Mouse (Mus musculus) forebrain, embryonic 16.5 days (tissue): ENCODE data around the gene Smlr1. TPM values are rescaled to one million over a fixed set of nuclear protein-coding genes. Genes with fewer than 3 reads are reported as not detected.
A peak's percentile ranks its signal among the peaks of the same experiment; 100 is the strongest.

ENCODE experiments used
- ATAC-seq: fragments of 200-750 bp; cut with Nextera tagmentation; 2 replicates; pipeline ENCODE4 v1.8.0; 2017; ENCODE audit warnings: mild to moderate bottlenecking, moderate library complexity
- H3K27ac ChIP-seq: fragments of 300-500 bp; sonication (generic); 2 replicates; pipeline ENCODE4 v1.5.1; 2014; ENCODE audit warnings: low read length, control low read depth
- H3K27me3 ChIP-seq: fragments of 300-500 bp; sonication (generic); replicated peaks from 2 replicates; pipeline ENCODE4 v1.6.1; 2014; ENCODE audit warnings: low read length; ENCODE audit not compliant: control insufficient read depth, insufficient read depth
- H3K36me3 ChIP-seq: fragments of 300-500 bp; sonication (generic); 2 replicates; pipeline ENCODE4 v1.6.1; 2014; ENCODE audit not compliant: control insufficient read depth, insufficient read depth
- H3K4me1 ChIP-seq: fragments of 300-500 bp; sonication (generic); replicated peaks from 2 replicates; pipeline ENCODE4 v1.6.1; 2014; ENCODE audit warnings: low read length; ENCODE audit not compliant: control insufficient read depth, insufficient read depth
- H3K4me2 ChIP-seq: fragments of 300-500 bp; sonication (generic); 2 replicates; pipeline ENCODE4 v1.6.1; 2014; ENCODE audit warnings: mild to moderate bottlenecking, low read length, control low read depth
- H3K4me3 ChIP-seq: fragments of 300-500 bp; sonication (generic); replicated peaks from 2 replicates; pipeline ENCODE4 v1.5.1; 2014; ENCODE audit warnings: mild to moderate bottlenecking, low read length, control low read depth
- H3K9ac ChIP-seq: fragments of 300-500 bp; sonication (generic); replicated peaks from 2 replicates; pipeline ENCODE4 v1.6.1; 2014; ENCODE audit warnings: low read depth, low read length, control low read depth
- H3K9me3 ChIP-seq: fragments of 300-500 bp; sonication (generic); 2 replicates; pipeline ENCODE4 v1.6.1; 2016; ENCODE audit warnings: low read length; ENCODE audit not compliant: control insufficient read depth
- WGBS: fragments of 180-500 bp; shearing (Covaris S2); extraction: QIAGEN DNeasy Blood & Tissue Kit; methylation state at CpG from one replicate; pipeline ENCODE4 v1.1.7; 2014; 5-methylcytosine and 5-hydroxymethylcytosine counted together
- polyA plus RNA-seq: library from polyadenylated mRNA; unstranded; fragments of >200 nt; fragmentation: Nextera tagmentation; extraction: Ambion mirVana; gene quantifications from 2 replicates; pipeline ENCODE4 v1.2.1, GENCODE M21; 2015

Smlr1 gene
- polyA plus RNA-seq, 1 experiment from 2014 or later: not detected

GRCm38 (mm10) chr10:25519954-25520353, 16.1 kb downstream of the Smlr1 start:
- 58% methylated on average over 3 of the region's 3 CpGs for WGBS
- no peaks in the 10 kb centered on the region for H3K27me3 ChIP-seq
- no peak overlapping the region for H3K9ac ChIP-seq
- no peaks in the 10 kb centered on the region for H3K4me1 ChIP-seq
- H3K27ac ChIP-seq: no peak overlapping the region
- no peak overlapping the region for H3K4me3 ChIP-seq
- no peak for ATAC-seq
- no peaks in the 10 kb centered on the region for H3K9me3 ChIP-seq
- no peaks in the 10 kb centered on the region for H3K36me3 ChIP-seq
- no peak overlapping the region for H3K4me2 ChIP-seq

GRCm38 (mm10) chr10:25513821-25514220, 22.2 kb downstream of the Smlr1 start:
- no peak overlapping the region for H3K27ac ChIP-seq
- ATAC-seq: no peak
- 83% methylated on average over 1 of the region's 1 CpGs for WGBS

GRCm38 (mm10) chr10:25503250-25503649, 32.8 kb downstream of the Smlr1 start:
- Histone ChIP-seq H3K4me1 (no peaks in the 10 kb centered on the region), H3K4me3 (no peak overlapping the region), H3K27ac (no peak overlapping the region), H3K27me3 (no peaks in the 10 kb centered on the region), H3K36me3 (no peaks in the 10 kb centered on the region), H3K9ac (no peak overlapping the region), H3K4me2 (no peak overlapping the region), H3K9me3 (no peaks in the 10 kb centered on the region)
- 89% methylated on average over 5 of the region's 5 CpGs for WGBS
- ATAC-seq: no peak

More at GRCm38 (mm10) chr10:25513821-25514220, 22.2 kb downstream of the Smlr1 start:
- Histone ChIP-seq H3K4me3 (no peak overlapping the region), H3K9ac (no peak overlapping the region), H3K27me3 (no peaks in the 10 kb centered on the region), H3K36me3 (no peaks in the 10 kb centered on the region), H3K4me1 (no peaks in the 10 kb centered on the region), H3K4me2 (no peak overlapping the region), H3K9me3 (no peaks in the 10 kb centered on the region)

GRCm38 (mm10) chr10:25499323-25500071, 36.6 kb downstream of the Smlr1 start:
- Histone ChIP-seq H3K36me3 (no peaks in the 10 kb centered on the region), H3K4me2 (no peak overlapping the region), H3K27ac (no peak overlapping the region), H3K4me1 (no peaks in the 10 kb centered on the region), H3K4me3 (no peak overlapping the region), H3K9me3 (no peaks in the 10 kb centered on the region), H3K9ac (no peak overlapping the region), H3K27me3 (no peaks in the 10 kb centered on the region)
- ATAC-seq: no peak
- 57% methylated on average over 10 of the region's 10 CpGs for WGBS

- Histone ChIP-seq H3K4me3 (no peak overlapping the region), H3K9ac (no peak overlapping the region), H3K4me1 (no peaks in the 10 kb centered on the region), H3K27ac (no peak overlapping the region), H3K4me2 (no peak overlapping the region), H3K36me3 (no peaks in the 10 kb centered on the region), H3K9me3 (no peaks in the 10 kb centered on the region), H3K27me3 (no peaks in the 10 kb centered on the region)
- WGBS: 18% methylated on average over 1 of the region's 1 CpGs
- ATAC-seq: peak; percentile 87
Measured at GRCm38 (mm10) chr10:25488456-25488855, 47.6 kb downstream of the Smlr1 start.

GRCm38 (mm10) chr10:25482791-25483190, 53.3 kb downstream of the Smlr1 start:
- ATAC-seq: no peak
- no peak overlapping the region for H3K4me2 ChIP-seq
- WGBS: 76% methylated on average over 5 of the region's 5 CpGs
- no peaks in the 10 kb centered on the region for H3K9me3 ChIP-seq
- H3K36me3 ChIP-seq: no peaks in the 10 kb centered on the region
- H3K9ac ChIP-seq: no peak overlapping the region
- H3K4me3 ChIP-seq: no peak overlapping the region
- no peaks in the 10 kb centered on the region for H3K4me1 ChIP-seq
- no peak overlapping the region for H3K27ac ChIP-seq
- H3K27me3 ChIP-seq: no peaks in the 10 kb centered on the region

- no peak for ATAC-seq
- Histone ChIP-seq H3K27me3 (no peaks in the 10 kb centered on the region), H3K4me2 (no peak overlapping the region), H3K4me1 (no peaks in the 10 kb centered on the region), H3K36me3 (no peaks in the 10 kb centered on the region), H3K27ac (no peak overlapping the region), H3K9me3 (no peaks in the 10 kb centered on the region), H3K4me3 (no peak overlapping the region), H3K9ac (no peak overlapping the region)
- 91% methylated on average over 3 of the region's 3 CpGs for WGBS
Measured at GRCm38 (mm10) chr10:25479716-25480115, 56.4 kb downstream of the Smlr1 start.

Other genes starting within 250 kb of the Smlr1 start
- gene Akap7, start 228.4 kb downstream of the Smlr1 start, polyA plus RNA-seq: 33.3 and 37.1 TPM in 2 replicates
- 20.8 and 23.5 TPM in 2 replicates for gene Epb41l2, start 176.5 kb downstream of the Smlr1 start, polyA plus RNA-seq